Mouse (Mus musculus) olfactory bulb, adult 2 months (tissue): Measurements from ENCODE around the gene Elovl4.

ENCODE experiments used
- CTCF ChIP-seq: fragments of 200-500 bp; IDR thresholded peaks from 2 replicates; pipeline ENCODE4 v1.5.1; 2012; ENCODE audit warnings: low read depth, mild to moderate bottlenecking, low read length, moderate library complexity; ENCODE audit not compliant: insufficient read depth
- POLR2A ChIP-seq: fragments of 200-500 bp; IDR thresholded peaks from 2 replicates; pipeline ENCODE4 v1.6.1; 2012; ENCODE audit warnings: mild to moderate bottlenecking, low read depth, low read length, moderate library complexity; ENCODE audit not compliant: insufficient read depth

DNA sequence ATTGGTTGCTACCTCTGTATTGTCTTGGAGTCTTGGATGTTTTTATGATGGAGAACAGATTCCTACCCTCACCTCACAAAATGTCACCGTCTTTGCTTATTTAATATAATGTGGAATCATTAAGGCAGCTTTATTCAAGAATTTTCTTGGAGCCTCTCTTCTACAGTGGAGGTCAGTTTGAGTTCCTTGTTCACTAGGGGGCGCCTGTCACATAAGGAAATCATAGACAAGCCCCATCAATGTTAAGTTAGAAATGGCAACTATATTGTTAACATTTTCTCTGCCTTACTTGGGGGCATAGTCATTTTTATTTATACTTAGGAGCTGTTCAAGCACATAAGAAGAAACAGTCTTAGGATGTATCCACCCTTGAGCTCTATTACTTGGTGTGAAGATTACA lies 1.5 kb upstream of the Elovl4 start:
- TF ChIP-seq CTCF (no peak), POLR2A (no peak)
